In genomic region chr8:123234918-123235519, GRCm38 (mm10) we compare ENCODE assay signal across 8 mouse cellular contexts. TPM values are rescaled to one million over a fixed set of nuclear protein-coding genes. Genes with fewer than 3 reads are reported as not detected.
DNase-seq lines count a peak whose midpoint lies in the region; ATAC-seq and TF ChIP-seq lines count a peak whose summit lies in the region.

No protein-coding gene starts in this region.

- 31% methylated on average over 13 of the region's 13 CpGs for WGBS in embryonic facial prominence, embryonic 12.5 days
- WGBS in liver, embryonic 13.5 days (ENCODE audit: insufficient replicate concordance) = 30% methylated on average over 13 of the region's 13 CpGs

- DNase-seq in gastrocnemius, adult 2 months = no peak
- DNase-seq in gastrocnemius, postnatal 25 days = no peak
- DNase-seq in induced T-regulatory cell, adult 2 months (ENCODE audit: low read depth) = peak; percentile 56
- DNase-seq in liver, embryonic 13.5 days = no peak
- DNase-seq in splenic B cell, adult 2 months (ENCODE audit: low read depth, low spot score) = peak; percentile 54
- no peak for DNase-seq in spleen, postnatal 36 days (ENCODE audit: low spot score in 2 of 2)

- H3K27ac ChIP-seq in gastrocnemius, adult 2 months = 0 out of 2 replicates have a peak overlapping the region, but pooled peaks have one; percentile 86
- no peak overlapping the region for H3K27ac ChIP-seq in embryonic facial prominence, embryonic 12.5 days
- H3K27ac ChIP-seq in liver, embryonic 13.5 days = no peak overlapping the region

- no peak for ATAC-seq in embryonic facial prominence, embryonic 12.5 days (ENCODE audit: insufficient number of reproducible peaks, insufficient read depth, low FRiP score, low TSS enrichment)
- ATAC-seq in liver, embryonic 13.5 days (ENCODE audit: low read depth) = no peak

- H3K36me3 ChIP-seq in E14TG2a.4 (ENCODE audit: insufficient read depth, low read length) = peaks cover 19% of the 10 kb centered on the region
- H3K36me3 ChIP-seq in embryonic facial prominence, embryonic 12.5 days = peaks cover 1% of the 10 kb centered on the region; the same call in 1 of the 2 replicates
- H3K36me3 ChIP-seq in liver, embryonic 13.5 days = no peaks in the 10 kb centered on the region
- H3K36me3 ChIP-seq in splenic B cell, adult 2 months (ENCODE audit: control insufficient read depth, insufficient read depth, low read length, poor library complexity, severe bottlenecking) = no peaks in the 10 kb centered on the region

- H3K9ac ChIP-seq in embryonic facial prominence, embryonic 12.5 days = peak overlapping the region; percentile 49; the same call in 1 of the 2 replicates
- H3K9ac ChIP-seq in liver, embryonic 13.5 days = peak overlapping the region; percentile 68; the same call in 1 of the 2 replicates

- peak overlapping the region; percentile 88 for H3K4me2 ChIP-seq in embryonic facial prominence, embryonic 12.5 days (replicated peaks)
- peak overlapping the region; percentile 96 for H3K4me2 ChIP-seq in liver, embryonic 13.5 days

- H3K4me1 ChIP-seq in E14TG2a.4 (replicated peaks; ENCODE audit: low read depth, low read length) = peaks cover 59% of the 10 kb centered on the region
- peaks cover 15% of the 10 kb centered on the region for H3K4me1 ChIP-seq in embryonic facial prominence, embryonic 12.5 days
- H3K4me1 ChIP-seq in liver, embryonic 13.5 days (replicated peaks) = peaks cover 23% of the 10 kb centered on the region

- no peaks in the 10 kb centered on the region for H3K9me3 ChIP-seq in E14TG2a.4 (ENCODE audit: low read length)
- no peaks in the 10 kb centered on the region for H3K9me3 ChIP-seq in embryonic facial prominence, embryonic 12.5 days
- no peaks in the 10 kb centered on the region for H3K9me3 ChIP-seq in liver, embryonic 13.5 days (replicated peaks)

- peaks cover 22% of the 10 kb centered on the region for H3K27me3 ChIP-seq in E14TG2a.4 (ENCODE audit: insufficient read depth, low read length)
- peaks cover 40% of the 10 kb centered on the region for H3K27me3 ChIP-seq in embryonic facial prominence, embryonic 12.5 days
- peaks cover 33% of the 10 kb centered on the region for H3K27me3 ChIP-seq in liver, embryonic 13.5 days
- no peaks in the 10 kb centered on the region for H3K27me3 ChIP-seq in splenic B cell, adult 2 months (ENCODE audit: control insufficient read depth, insufficient read depth, low read length, poor library complexity, severe bottlenecking)

- H3K4me3 ChIP-seq in gastrocnemius, adult 2 months = peak overlapping the region; percentile 76
- peak overlapping the region; percentile 78 for H3K4me3 ChIP-seq in E14TG2a.4 (replicated peaks; ENCODE audit: low read length)
- H3K4me3 ChIP-seq in embryonic facial prominence, embryonic 12.5 days = peak overlapping the region; percentile 45
- peak overlapping the region; percentile 68 for H3K4me3 ChIP-seq in liver, embryonic 13.5 days (replicated peaks)

- TF ChIP-seq CTCF in gastrocnemius, adult 2 months (IDR thresholded peaks at IDR 0.05) = no peak
- no peak for TF ChIP-seq CTCF in E14TG2a.4 (conservative IDR thresholded peaks at IDR 0.05; ENCODE audit: low read length)

- intact Hi-C loops in gastrocnemius, adult 2 months (cut with DNase I) = no loop called here

RNA-seq across cellular contexts. Expression of gene Spata2l, which starts 1.0 kb away (rescaled TPM):
- 1 to 10 TPM; 1.5 to 2.3 TPM for total RNA-seq in gastrocnemius, adult 2 months (2021)
- total RNA-seq in gastrocnemius, postnatal 25 days (2021) = 1 to 10 TPM; 1.4 to 1.5 TPM
- 2.9 and 3.3 TPM in 2 replicates for polyA plus RNA-seq in embryonic facial prominence, embryonic 12.5 days (2016; fragmentation: Nextera tagmentation; extraction: Ambion mirVana)
- polyA plus RNA-seq in liver, embryonic 13.5 days (2015; fragmentation: Nextera tagmentation; extraction: Ambion mirVana) = 1.2 TPM in 2 replicates

RNA-seq across cellular contexts. Expression of gene Cdk10, which starts 10.4 kb away (rescaled TPM):
- total RNA-seq in gastrocnemius, adult 2 months (2021) = 10 to 100 TPM; 13.0 to 15.2 TPM
- total RNA-seq in gastrocnemius, postnatal 25 days (2021) = 10 to 100 TPM; 10.1 to 12.0 TPM
- 38.5 and 40.6 TPM in 2 replicates for polyA plus RNA-seq in embryonic facial prominence, embryonic 12.5 days (2016; fragmentation: Nextera tagmentation; extraction: Ambion mirVana)
- 11.8 and 12.0 TPM in 2 replicates for polyA plus RNA-seq in liver, embryonic 13.5 days (2015; fragmentation: Nextera tagmentation; extraction: Ambion mirVana)

RNA-seq across cellular contexts. Expression of gene Zfp276, which starts 19.0 kb away (rescaled TPM):
- 1 to 10 TPM; 5.2 to 8.1 TPM for total RNA-seq in gastrocnemius, adult 2 months (2021)
- total RNA-seq in gastrocnemius, postnatal 25 days (2021) = 1 to 10 TPM; 5.2 to 6.5 TPM
- polyA plus RNA-seq in embryonic facial prominence, embryonic 12.5 days (2016; fragmentation: Nextera tagmentation; extraction: Ambion mirVana) = 34.3 and 36.6 TPM in 2 replicates
- 6.3 and 7.1 TPM in 2 replicates for polyA plus RNA-seq in liver, embryonic 13.5 days (2015; fragmentation: Nextera tagmentation; extraction: Ambion mirVana)

RNA-seq across cellular contexts. Expression of gene Vps9d1, which starts 19.1 kb away (rescaled TPM):
- total RNA-seq in gastrocnemius, adult 2 months (2021) = 10 to 100 TPM; 17.7 to 18.3 TPM
- total RNA-seq in gastrocnemius, postnatal 25 days (2021) = 10 to 100 TPM; 12.2 to 13.7 TPM
- 35.1 and 37.2 TPM in 2 replicates for polyA plus RNA-seq in embryonic facial prominence, embryonic 12.5 days (2016; fragmentation: Nextera tagmentation; extraction: Ambion mirVana)
- 4.0 and 4.4 TPM in 2 replicates for polyA plus RNA-seq in liver, embryonic 13.5 days (2015; fragmentation: Nextera tagmentation; extraction: Ambion mirVana)

RNA-seq across cellular contexts. Expression of gene Spata33, which starts 22.4 kb away (rescaled TPM):
- 1 to 10 TPM; 1.2 to 1.8 TPM for total RNA-seq in gastrocnemius, adult 2 months (2021)
- total RNA-seq in gastrocnemius, postnatal 25 days (2021) = 1 to 10 TPM in 1 of 2 experiments, under 1 TPM in 1; 0.91 to 1.2 TPM
- 5.9 and 7.0 TPM in 2 replicates for polyA plus RNA-seq in embryonic facial prominence, embryonic 12.5 days (2016; fragmentation: Nextera tagmentation; extraction: Ambion mirVana)
- polyA plus RNA-seq in liver, embryonic 13.5 days (2015; fragmentation: Nextera tagmentation; extraction: Ambion mirVana) = 0.37 and 0.43 TPM in 2 replicates

Comparison
In these comparisons a context has a peak if more than half of its experiments do, and no peak if none do; other contexts are left out.
1. DNase-seq: peak in induced T-regulatory cell, adult 2 months (single experiment) and splenic B cell, adult 2 months (single experiment); none in gastrocnemius, adult 2 months (single experiment), gastrocnemius, postnatal 25 days (single experiment), liver, embryonic 13.5 days (single experiment) and spleen, postnatal 36 days (0 of 2).
2. Peak in every context shown above with its lines, with median percentiles within 50 percentile points of each other: H3K4me3 ChIP-seq.